Mouse (Mus musculus) C2C12 (cell line): Measurements from ENCODE around the gene Ankrd36.

Experiments
- CEBPB ChIP-seq: IDR thresholded peaks from one replicate; pipeline ENCODE4 v1.6.1; 2011; ENCODE audit warnings: low read depth, mild to moderate bottlenecking, control low read depth, moderate library complexity
- CTCF ChIP-seq: IDR thresholded peaks from one replicate; pipeline ENCODE4 v1.5.1; 2011; ENCODE audit not compliant: control insufficient read depth, insufficient read depth, insufficient read length
- FOSL1 ChIP-seq: IDR thresholded peaks from one replicate; pipeline ENCODE4 v1.8.0; 2011; ENCODE audit warnings: mild to moderate bottlenecking, low read length; ENCODE audit not compliant: poor library complexity, insufficient read depth, severe bottlenecking
- MAX ChIP-seq: IDR thresholded peaks from one replicate; pipeline ENCODE4 v1.6.1; 2011; ENCODE audit warnings: mild to moderate bottlenecking, control low read depth
- MYOD1 ChIP-seq: IDR thresholded peaks from one replicate; pipeline ENCODE4 v1.6.1; 2011; ENCODE audit warnings: low read depth; ENCODE audit not compliant: control insufficient read depth, insufficient read length
- MYOG ChIP-seq: IDR thresholded peaks from one replicate; pipeline ENCODE4 v1.6.1; 2011; ENCODE audit not compliant: control insufficient read depth, insufficient read length; ENCODE audit errors: extremely low read depth
- USF1 ChIP-seq: IDR thresholded peaks from one replicate; pipeline ENCODE4 v1.6.1; 2011; ENCODE audit warnings: low read depth, mild to moderate bottlenecking, control low read depth, moderate library complexity

DNA sequence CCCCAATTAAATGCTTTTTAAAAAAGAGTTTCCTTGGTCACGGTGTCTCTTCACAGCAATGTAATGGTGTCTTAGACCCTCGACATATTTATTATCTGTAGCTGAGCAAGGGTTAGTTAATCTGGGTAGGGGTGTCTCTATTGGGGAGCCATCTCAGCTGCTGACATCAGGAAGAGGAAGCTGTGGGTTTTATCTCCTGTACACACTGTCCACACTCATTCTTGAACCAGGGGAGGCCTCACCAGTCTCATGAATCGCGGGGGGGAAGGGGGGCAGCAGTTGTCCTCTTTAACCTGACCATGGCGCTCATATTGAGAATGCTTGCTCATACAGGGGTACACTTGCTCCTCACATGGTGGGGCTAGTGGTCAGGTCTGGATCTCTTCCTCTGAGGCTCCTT is 1.4 kb upstream of the Ankrd36 start:
- TF ChIP-seq MYOD1 = no peak
- no peak for TF ChIP-seq CEBPB
- no peak for TF ChIP-seq CTCF
- TF ChIP-seq MAX = no peak
- no peak for TF ChIP-seq USF1
- no peak for TF ChIP-seq MYOG
- no peak for TF ChIP-seq FOSL1
